Mouse (Mus musculus) kidney, adult 9 months (tissue): ENCODE measurements at regions not wholly inside any gene's neighbourhood (a gene's known extent, or its start where the extent isn't known, plus 50 kb on each side); places are given as distances from the start of the nearest gene placed in this dataset.

Source experiments
- DNase-seq: peaks from one replicate; pipeline ENCODE4 v3.0.0; 2022

DNA sequence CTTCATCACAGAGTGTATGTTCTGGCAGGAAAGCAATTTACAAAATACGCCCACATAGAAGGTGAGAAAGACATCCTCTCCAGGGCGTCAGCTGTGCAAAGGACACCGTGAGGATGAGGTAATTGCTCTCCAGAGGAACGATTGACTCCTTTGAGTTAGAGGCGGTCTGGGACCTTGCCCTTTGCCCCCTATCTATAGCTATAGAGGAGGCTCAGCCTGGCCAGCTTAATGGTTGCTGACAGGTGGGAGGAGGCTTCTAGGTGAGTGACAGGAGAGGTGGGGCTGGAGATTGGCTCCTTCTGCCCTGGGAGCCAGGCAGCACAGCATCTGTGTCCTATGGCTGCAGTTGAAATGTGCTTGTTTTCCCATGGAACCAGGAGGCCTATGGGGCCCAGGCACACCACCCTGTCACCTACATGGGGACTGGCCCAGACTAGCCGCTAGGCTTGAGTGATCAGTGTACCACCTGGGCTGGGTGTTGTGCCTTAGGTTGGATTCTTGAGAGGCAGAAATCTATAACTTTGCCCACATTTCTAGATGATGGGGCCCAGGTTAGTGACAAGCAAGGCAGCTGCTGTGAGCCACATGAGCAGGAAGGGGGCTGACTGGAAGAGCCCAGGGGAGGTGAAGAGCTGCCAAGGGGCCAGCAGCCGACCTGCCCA, 113.2 kb upstream of the Eef2kmt start:
- no peak for DNase-seq

DNA sequence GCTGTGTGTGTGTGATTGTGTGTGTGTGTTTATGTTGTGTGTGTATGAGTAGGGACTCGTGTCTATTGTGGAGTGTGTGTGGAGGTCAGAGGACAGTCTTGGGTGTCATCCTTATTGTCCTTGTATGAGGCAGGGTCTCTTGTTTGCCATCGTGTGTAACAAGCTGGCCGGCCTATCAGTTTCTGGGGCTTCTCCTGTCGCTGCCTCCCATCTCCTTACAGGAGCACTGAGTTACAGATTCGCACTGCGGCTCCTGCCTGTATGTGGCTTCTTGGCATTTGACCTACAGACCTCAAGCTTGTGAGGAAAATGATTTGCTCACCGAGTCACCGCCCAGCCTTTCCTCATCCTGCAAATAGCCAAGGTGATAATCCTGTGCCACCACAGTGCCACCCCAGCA, 112.6 kb upstream of the Eef2kmt start:
- no peak for DNase-seq

DNA sequence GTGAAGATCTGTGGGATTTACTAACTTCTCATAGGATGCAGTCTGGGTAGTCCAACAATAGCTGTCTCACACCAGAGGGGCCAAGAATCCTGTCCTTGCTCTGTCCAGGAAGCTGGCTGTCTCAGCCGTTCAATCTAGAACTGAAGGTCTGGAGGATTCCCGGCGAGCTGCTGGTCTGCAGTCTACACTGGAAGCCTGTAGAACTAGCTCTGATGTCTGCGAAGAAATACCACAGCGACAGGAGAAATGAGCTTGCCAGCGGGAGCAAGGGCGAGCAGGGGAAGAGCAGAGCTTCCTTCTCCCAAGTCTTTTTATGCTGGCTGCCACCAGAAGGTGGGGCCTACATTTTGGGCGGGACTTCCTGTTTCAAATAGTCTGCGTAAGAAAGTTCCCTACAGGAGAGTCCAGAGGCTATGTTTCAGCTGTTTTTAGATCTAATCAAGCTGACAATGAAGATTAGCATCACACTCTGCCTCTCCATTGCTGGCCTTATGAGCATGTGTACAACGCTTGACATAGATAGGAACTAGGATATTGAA, 111.9 kb upstream of the Eef2kmt start:
- DNase-seq: peak; percentile 22

DNA sequence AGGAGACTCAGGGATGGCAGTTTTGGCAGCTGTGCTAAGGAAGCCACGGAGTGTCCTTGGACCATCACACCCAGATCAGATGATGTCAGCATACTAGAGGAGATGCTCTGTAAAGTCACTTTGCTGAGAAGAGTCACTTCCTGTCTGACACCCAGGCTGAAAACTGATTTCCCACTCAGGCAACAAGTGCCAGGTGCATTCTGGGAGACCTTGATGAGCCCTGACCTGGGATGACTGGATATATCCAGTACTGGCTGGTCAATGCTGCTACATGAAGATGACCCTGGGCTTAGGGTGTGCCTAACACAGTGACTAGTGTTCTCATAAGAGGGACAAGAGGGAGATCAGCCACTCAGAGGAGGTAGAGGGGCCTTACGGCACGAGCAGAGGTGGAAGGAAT, 110.2 kb upstream of the Eef2kmt start:
- DNase-seq: no peak

DNA sequence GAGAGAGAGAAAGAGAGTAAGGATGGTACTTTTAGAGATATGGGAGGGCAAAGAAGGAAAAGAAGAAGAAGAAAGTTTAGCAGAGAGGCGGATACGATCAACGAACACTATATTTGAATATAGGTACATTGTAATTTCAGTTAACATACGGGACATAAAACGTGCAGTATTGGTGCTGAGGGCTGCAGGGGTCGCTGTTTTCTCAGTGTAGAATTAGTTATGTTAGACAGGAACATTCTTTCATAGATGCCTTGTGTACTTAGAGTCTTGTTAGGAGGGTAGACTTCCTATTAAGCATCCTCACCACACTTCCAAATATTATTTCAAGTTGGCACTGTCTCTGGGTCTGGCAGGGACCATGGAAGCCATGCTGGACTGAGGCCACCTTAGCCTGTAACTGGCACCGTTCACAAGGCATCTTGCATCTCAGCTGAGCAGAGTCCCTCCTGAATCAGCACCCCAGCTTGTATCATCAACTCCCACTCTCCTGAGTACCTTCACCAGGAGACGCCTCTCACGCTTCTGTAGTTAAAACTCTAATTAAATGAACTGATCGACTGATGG, 107.3 kb upstream of the Eef2kmt start:
- DNase-seq: no peak

DNA sequence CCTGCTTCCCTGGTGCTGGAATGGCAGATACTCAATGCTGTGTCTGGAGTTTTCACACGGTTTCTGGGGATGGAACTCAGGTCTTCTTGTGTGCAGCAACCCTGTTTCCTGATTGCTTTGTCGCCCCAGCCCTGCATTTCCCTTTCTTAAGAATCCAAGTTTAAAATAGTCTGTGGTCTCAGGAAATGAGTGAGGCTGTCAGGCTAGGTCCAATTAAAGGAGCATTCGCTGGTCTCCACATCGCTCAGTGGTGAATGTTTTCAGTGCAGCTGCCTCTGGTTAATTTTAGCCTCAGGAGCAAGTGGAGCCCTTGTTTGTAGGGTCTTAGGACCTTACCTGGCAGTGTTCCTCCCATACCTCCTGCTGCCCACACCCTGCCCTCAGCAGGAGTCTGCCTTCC, 103.4 kb upstream of the Eef2kmt start:
- no peak for DNase-seq

DNA sequence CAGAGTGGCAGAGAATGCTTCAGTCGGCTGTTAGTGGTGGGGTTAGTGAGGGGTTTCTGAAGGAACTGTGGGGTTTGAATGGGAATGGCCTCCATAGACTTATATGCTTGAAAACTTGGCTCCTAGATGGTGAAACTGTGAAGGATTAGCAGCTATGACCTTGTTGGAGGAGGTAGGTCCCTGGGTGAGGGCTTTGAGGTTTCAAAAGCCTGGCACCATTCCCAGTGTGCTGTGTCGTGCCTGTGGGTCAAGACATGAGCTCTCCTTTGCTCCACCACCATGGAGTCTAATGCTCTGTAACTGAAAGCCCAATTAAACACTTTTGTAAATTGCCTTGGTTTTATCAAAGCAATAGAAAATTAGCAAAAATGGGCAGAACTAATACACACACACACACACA, 98.1 kb upstream of the Eef2kmt start:
- no peak for DNase-seq

DNA sequence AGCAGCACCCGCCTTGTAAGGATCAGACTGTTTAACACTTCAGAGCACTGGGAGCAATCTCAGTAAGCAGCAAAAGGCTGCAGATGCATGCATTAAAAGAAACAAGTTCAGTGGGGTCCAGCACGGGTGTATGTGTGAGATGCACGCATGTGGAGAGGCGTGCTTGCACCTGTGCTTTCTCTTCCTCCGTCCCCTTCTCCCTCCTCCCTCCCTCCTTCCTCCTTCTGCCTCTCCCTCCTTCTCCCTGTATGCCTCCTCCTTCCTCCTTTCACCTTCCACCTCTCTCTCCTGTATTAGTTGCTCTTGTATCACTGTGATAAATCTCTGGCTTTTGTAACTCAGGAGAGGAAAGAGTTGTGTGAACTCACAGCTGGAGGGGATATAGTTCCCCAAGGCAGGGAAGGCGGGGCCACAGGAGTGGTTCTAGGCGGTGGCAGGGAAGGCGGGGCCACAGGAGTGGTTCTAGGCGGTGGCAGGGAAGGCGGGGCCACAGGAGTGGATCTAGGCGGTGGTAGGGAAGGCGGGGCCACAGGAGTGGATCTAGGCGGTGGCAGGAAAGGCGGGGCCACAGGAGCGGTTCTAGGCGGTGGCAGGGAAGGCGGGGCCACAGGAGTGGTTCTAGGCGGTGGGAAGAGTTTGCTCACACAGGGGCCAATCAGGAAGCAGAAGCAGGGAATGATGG, 96.2 kb upstream of the Eef2kmt start:
- peak; percentile 25 for DNase-seq

DNA sequence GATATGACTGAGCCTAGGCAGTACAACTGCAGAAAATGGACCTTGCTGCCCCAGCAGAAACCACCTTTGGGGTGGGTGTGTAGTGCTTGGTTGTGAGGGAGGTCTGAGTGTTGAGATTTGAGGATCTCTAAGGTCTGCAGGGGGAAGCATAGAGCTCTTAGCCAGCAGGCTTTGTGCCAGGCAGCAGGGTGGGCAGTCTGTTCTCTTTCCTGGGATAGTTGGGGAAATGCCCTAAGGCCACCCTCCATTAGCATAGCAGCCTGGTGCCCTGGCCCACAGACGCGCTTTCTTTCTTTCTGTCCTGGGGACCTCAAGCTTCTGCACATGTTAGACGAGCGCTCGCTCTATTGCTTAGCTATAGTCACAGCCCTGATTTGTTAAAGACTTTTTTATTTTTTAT, 91.4 kb upstream of the Eef2kmt start:
- DNase-seq: no peak

DNA sequence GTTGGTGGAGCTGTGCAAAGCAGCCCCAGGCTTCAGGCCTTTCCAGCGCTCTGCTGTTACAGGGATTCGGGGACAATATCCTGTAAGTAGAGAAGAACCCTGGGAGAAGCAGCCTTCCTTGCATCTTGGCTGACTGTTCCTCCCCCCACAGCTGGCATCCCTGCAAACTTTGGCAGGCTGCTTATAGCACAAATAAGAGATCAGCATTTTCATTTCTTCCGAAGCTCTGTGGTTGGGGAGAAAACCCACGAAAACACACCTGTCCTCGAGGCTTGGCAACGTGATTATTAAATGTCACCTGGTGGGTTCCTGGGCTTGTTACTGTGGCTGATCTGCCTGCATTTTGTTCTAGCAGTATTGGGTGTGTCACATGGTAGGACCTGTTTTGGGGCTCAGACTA, 86.5 kb upstream of the Eef2kmt start:
- DNase-seq: no peak

DNA sequence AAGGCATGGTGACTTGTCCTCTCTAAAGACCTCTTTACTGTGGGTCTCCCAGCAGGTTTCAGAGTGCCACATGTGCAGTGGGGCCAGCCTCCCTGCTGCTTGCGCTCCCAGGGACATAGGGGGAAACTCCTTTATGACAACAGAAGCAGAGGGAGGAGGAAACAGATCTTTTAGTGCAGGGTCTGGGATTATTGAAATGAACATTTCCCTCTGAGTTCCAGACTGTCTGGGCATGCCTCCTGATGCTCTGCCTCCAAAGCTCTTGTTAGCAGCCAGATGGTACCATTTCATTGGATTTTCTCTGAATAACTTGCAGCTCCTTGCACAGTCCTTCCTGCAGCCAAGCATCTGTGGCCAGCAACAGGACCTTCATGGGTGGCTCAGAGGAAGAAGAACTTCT, 60.5 kb upstream of the Eef2kmt start:
- no peak for DNase-seq

DNA sequence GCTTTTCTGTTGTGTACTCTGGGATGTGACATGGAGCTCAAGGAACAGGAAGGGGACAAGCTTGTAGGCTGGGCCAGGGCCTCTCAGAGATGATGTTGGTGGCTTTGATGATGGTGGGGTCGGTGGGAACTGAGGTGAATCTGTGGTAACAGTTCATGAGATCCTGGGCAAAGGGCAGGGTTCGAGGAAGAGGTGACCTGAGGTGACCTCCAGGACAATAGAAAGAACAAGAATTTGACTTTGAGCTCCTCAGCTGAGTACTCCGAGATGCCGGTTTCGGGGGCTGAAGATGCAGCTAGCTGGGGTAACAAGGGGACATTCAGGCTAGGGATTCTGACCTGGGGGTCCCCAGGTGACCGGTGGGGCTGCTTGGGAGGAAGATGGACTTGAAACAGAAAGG, 57.5 kb upstream of the Eef2kmt start:
- DNase-seq: no peak

DNA sequence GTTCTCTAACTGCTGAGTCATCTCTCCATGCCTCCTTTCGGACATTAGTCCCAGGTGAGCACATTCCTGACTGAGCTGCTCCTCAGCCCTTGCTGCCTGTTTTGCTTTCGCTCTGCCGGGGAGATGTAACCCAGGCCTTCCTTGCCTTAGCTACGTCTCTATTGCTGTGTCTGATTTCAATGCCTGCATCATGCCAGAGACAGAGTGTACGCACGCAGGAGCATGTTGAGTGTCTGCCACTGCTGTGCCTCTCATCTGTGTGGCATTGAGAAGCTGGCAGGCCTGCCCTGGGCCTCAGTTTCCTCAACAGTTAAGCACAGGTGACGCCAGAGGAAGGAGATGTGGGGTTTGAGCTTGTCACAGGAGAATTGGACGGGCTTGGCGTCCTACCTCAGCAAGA, 55.7 kb upstream of the Eef2kmt start:
- DNase-seq: no peak

DNA sequence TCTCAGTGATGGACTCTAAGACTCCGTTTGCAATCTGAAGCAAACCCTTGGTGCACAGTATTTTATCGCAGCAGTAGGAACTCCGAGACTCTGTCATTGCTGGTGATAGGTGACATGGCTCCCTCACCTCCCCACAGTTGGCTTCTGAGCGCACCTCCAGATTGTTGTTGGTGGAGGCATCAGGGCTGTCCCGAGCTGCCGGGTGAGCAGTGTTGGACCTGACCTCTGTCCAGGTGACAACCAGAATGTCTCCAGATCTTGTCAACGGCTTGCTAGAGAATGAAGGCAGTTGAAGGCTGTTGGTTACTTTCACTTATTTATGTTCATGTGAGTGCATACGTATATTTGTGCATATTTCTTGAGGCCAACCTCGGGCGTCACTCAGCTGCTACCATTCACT, 55.0 kb upstream of the Eef2kmt start:
- DNase-seq: no peak

DNA sequence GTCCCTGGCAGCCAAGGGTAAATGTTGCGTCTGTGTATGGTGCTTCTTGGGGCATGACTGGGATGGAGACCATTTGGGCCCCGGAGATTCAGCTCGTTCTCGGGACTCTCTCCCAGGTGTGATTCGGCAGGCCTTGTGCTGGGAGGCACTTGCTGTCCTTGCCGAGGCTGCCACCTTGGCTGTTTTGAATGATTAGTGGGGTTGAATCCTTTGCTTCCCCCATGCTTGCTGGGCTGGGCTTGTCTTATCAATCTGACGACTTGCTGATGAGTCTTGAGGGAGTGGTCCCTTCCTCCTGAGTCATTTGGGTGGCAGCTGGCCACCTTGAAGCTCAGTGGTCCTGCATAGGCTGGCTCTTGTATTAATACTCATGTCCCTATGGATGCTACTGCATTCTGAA, 52.0 kb upstream of the Eef2kmt start:
- DNase-seq: no peak

DNA sequence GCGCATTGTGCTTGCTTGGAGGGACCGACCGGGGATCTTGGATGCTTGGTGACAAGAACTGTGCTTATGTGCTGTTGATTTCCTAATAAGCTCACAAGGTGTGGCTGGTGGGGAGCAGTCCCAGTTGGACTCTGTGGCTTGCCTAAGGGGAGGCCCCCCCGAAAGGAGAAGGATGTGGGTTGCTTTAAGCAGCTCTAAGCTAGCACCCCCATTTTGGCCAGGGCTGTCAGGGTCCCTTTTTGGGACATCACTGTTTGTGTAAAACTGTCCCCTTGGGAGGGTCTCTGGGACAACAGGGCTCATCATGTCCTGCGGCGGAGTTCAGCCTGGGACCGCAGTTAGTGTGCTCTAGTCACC, 51.4 kb upstream of the Eef2kmt start:
- no peak for DNase-seq

DNA sequence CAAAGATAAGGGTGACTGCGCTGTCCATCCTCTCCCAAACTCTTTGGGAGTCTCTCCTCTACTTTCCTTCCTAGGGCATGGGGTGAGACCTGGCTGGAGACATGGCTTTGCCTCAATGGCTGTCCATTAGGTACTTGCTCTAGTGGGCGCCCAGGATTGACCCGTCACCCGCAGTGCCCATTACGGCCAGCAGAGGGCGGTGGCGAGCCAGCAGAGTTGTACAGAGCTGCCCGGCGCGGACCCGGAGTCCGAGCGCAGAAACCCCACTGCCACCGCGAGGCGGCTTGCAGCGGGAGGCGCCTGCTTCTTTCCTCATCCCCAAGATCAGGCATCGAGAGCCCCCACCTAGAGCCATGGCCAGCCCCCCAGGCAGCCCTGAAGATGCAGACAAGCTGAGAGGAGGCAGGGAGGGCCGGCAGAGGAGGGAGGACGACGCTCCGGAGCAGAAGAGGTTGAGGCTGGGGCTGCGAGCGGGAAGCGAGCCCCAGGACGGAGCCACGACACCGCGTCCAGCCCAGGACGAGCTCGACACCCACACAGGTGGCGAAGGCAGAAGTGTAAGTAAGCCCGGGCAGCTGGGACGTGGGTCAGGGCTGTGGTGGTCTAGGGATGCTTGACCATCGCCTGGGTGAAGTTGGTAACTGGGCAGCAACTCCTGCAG, 50.9 kb upstream of the Eef2kmt start:
- peak; percentile 88 for DNase-seq
